Mouse (Mus musculus) stomach, embryonic 15.5 days (tissue): Measurements from ENCODE around the gene C87436. TPM values are rescaled to one million over a fixed set of nuclear protein-coding genes. Genes with fewer than 3 reads are reported as not detected.
A peak's percentile ranks its signal among the peaks of the same experiment; 100 is the strongest.

ENCODE experiments used
- ATAC-seq: fragments of 200-750 bp; cut with Nextera tagmentation; 2 replicates; pipeline ENCODE4 v1.8.0; 2017; ENCODE audit warnings: low read depth, moderate number of reproducible peaks, moderate TSS enrichment; ENCODE audit not compliant: insufficient read depth, low FRiP score
- H3K27ac ChIP-seq: fragments of 300-500 bp; sonication (generic); 2 replicates; pipeline ENCODE4 v1.5.1; 2015; ENCODE audit warnings: mild to moderate bottlenecking, inconsistent platforms
- H3K27me3 ChIP-seq: fragments of 300-500 bp; sonication (generic); replicated peaks from 2 replicates; pipeline ENCODE4 v1.6.1; 2015; ENCODE audit warnings: inconsistent platforms
- H3K36me3 ChIP-seq: fragments of 300-500 bp; sonication (generic); 2 replicates; pipeline ENCODE4 v1.6.1; 2015; ENCODE audit warnings: inconsistent platforms
- H3K4me1 ChIP-seq: fragments of 300-500 bp; sonication (generic); 2 replicates; pipeline ENCODE4 v1.6.1; 2015; ENCODE audit warnings: inconsistent platforms
- H3K4me2 ChIP-seq: fragments of 300-500 bp; sonication (generic); 2 replicates; pipeline ENCODE4 v1.6.1; 2015; ENCODE audit warnings: mild to moderate bottlenecking, inconsistent platforms
- H3K4me3 ChIP-seq: fragments of 300-500 bp; sonication (generic); replicated peaks from 2 replicates; pipeline ENCODE4 v1.5.1; 2015; ENCODE audit warnings: inconsistent platforms
- H3K9ac ChIP-seq: fragments of 300-500 bp; sonication (generic); 2 replicates; pipeline ENCODE4 v1.6.1; 2015; ENCODE audit warnings: inconsistent platforms
- H3K9me3 ChIP-seq: fragments of 300-500 bp; sonication (generic); 2 replicates; pipeline ENCODE4 v1.6.1; 2016; ENCODE audit warnings: inconsistent platforms
- WGBS: fragments of 180-500 bp; shearing (Covaris S2); methylation state at CpG from one replicate; pipeline ENCODE4 v1.1.7; 2015; 5-methylcytosine and 5-hydroxymethylcytosine counted together
- polyA plus RNA-seq: library from polyadenylated mRNA; unstranded; fragments of >200 nt; fragmentation: Nextera tagmentation; extraction: Ambion mirVana; gene quantifications from 2 replicates; pipeline ENCODE4 v1.2.1, GENCODE M21; 2015

The C87436 gene
- polyA plus RNA-seq, 1 experiment from 2014 or later, result 20.9 TPM

DNA sequence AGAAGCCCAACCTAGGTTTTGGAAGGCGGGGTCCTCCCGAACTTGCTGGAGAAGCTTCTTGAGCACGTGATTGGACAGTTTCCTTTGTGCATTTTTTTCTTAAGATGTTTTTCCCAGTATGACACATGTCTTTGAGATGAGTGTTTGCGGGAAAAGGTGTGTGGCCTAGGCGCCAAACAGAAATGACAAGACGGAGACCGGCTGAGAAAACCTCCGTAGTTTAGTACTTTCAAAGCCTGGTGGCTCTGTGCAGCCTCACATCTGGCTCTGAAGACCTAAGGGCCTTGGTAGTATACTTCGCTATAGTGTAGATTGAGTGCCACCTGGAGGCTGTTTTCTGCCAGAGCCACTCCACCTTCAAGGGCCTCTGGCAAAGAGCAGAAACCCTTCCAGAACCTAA is 37.2 kb upstream of the C87436 start:
- whole genome bisulfite sequencing, result 2% methylated on average over 9 of the region's 9 CpGs
- Histone ChIP-seq H3K27me3 (no peaks in the 10 kb centered on the region), H3K9me3 (no peaks in the 10 kb centered on the region), H3K36me3 (no peaks in the 10 kb centered on the region), H3K4me1 (peaks cover 4% of the 10 kb centered on the region; the same call in 1 of the 2 replicates), H3K4me2 (peak overlapping the region; percentile 44), H3K9ac (no peak overlapping the region), H3K4me3 (peak overlapping the region; percentile 19; the same call in 1 of the 2 replicates), H3K27ac (peak overlapping the region; percentile 16; the same call in 1 of the 2 replicates)
- ATAC-seq, result peak; percentile 51

DNA sequence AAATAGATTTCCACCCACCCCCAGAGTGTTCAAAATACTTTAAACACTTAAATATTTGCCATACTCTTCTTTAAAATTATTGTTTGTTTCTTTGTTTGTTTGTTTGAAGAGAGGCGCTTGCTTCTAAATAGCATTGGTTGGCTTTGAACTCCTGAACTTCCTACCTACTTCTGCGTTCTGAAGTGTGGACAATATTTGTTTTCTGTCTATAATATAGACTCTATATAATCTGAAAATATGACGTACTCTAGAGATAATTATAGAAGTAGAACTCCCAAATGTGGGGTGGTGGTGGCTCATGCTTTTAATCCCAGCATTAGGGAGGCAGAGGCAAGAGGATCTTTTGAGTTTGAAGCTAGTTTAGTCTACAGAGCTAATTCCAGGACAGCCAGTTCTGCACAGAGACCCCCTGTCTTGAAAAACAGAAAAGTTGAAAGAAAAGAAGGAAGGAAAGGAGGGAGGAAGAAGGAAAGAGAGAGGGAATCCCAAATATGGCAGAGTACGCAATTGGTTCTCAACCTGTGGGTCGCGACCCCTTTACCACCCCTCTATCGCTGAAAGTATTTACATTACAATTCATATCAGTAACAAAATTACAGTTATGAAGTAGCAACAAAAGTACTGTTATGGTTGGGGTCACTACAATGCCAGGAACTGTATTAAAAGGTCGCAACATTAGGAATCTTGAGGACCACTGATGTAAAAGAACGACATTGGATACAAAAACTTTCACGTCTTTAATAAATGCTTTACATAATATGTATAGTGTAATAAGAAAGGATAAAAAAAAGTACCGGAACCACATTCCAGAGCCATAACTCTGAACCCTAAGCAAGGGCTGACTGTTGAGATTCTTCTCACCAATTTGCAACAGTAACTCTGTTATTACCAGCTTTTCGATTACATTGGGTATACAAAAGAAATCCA is 35.2 kb upstream of the C87436 start:
- Histone ChIP-seq H3K4me1 (no peaks in the 10 kb centered on the region), H3K27ac (peak overlapping the region; percentile 31; the same call in 1 of the 2 replicates), H3K4me3 (peak overlapping the region; percentile 74), H3K27me3 (no peaks in the 10 kb centered on the region), H3K4me2 (peak overlapping the region; percentile 62), H3K9me3 (no peaks in the 10 kb centered on the region), H3K9ac (no peak overlapping the region), H3K36me3 (no peaks in the 10 kb centered on the region)
- no peak for ATAC-seq
- WGBS, result 31% methylated on average over 12 of the region's 12 CpGs

DNA sequence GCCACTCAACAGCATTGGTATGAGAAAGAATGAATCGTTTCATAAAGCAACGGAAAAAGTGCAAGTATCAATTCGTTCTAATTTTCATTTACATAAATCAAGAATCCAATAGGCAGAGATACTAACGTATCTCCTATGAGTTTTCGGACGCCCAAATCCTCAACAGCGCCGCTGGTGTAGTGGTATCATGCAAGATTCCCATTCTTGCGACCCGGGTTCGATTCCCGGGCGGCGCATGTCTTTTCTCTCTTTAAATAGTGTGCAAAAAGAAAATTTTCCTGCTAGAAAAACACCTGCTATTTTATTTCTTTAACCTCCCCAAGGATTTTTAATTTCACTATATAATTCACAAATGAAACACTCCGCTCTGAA is 34.5 kb upstream of the C87436 start:
- Histone ChIP-seq H3K27ac (peak overlapping the region; percentile 100), H3K4me3 (peak overlapping the region; percentile 74)

DNA sequence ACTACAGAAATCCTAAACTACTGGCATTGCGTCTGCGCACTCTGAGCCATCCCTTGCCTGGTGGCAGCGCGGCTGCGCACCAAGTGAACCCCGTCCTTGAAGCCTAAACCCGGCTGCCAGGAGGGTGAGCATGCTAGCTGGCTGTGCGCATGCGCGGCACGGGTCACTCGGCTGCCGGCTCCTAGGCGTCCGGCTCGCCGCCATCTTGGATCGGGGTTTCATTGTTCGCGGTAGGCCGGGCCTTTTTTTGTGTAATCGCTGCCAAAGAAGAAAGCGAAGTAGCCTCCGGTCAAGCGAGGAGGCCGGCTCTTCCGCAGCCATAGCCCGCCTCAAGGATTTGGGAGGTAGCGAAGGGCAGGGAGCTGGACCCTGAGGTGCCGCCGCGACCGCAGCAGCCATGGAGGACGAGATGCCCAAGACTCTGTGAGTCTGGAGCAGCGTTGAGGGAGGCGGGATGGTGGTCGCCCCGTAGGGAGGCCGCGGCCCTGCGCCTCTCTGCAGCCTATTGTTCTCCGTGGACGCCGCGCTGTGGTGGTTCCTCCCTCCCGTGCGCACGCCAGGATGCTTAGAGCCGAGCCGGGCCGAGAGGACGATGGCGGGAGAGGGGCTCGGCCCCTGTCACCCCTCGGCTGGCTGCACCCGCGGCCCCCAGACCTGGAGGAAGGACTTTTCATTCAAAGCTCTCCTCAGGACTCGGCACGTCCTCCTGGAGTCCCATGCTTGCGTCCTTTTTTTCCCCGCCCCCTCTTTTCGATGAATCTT is 33.9 kb upstream of the C87436 start, which contains the start of gene Tia1:
TSS of gene Tia1 (plus strand) at position 120 of the 762 bp plus-strand sequence.
- H3K9me3 ChIP-seq, result no peaks in the 10 kb centered on the region
- peak; percentile 96 for ATAC-seq
- H3K4me2 ChIP-seq, result peak within 1 kb of the TSS; percentile 62
- no peaks in the 10 kb centered on the region for H3K27me3 ChIP-seq
- no peaks in the 10 kb centered on the region for H3K4me1 ChIP-seq
- peak within 1 kb of the TSS; percentile 93 for H3K9ac ChIP-seq
- H3K4me3 ChIP-seq, result peak within 1 kb of the TSS; percentile 74
- peak within 1 kb of the TSS; percentile 100 for H3K27ac ChIP-seq
- no peaks in the 10 kb centered on the region for H3K36me3 ChIP-seq
- under 1% methylated on average over 61 of the region's 62 CpGs for WGBS

More for the DNA sequence above, 34.5 kb upstream of the C87436 start:
- ATAC-seq, result 0 out of 2 replicates have a peak, but pooled peaks have one; percentile 37
- under 1% methylated on average over 15 of the region's 15 CpGs for WGBS
- Histone ChIP-seq H3K36me3 (no peaks in the 10 kb centered on the region), H3K4me2 (peak overlapping the region; percentile 62), H3K9ac (no peak overlapping the region), H3K9me3 (no peaks in the 10 kb centered on the region), H3K27me3 (no peaks in the 10 kb centered on the region), H3K4me1 (no peaks in the 10 kb centered on the region)

DNA sequence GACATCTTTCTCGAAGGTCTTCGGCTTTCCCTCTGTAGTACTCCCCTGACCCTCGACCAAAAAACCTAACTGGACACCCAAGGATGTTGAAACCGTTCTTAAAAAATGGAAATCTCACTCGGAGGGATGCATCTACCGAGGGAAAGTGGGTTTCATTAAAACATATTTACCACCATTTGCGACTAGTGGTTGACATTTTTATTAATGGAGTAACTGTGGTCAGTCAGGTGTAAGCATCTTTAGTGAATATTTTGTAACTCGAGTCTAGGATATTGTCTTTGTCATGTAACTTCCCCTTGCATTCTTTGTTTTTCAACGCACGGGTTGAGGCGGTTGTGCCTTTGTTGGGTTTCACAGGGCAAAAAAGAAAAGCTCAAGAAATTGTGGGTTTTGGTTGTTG is 33.2 kb upstream of the C87436 start:
- ATAC-seq, result no peak
- under 1% methylated on average over 11 of the region's 11 CpGs for WGBS
- Histone ChIP-seq H3K27me3 (no peaks in the 10 kb centered on the region), H3K9ac (peak overlapping the region; percentile 93), H3K27ac (peak overlapping the region; percentile 100), H3K4me1 (no peaks in the 10 kb centered on the region), H3K9me3 (no peaks in the 10 kb centered on the region), H3K36me3 (no peaks in the 10 kb centered on the region), H3K4me3 (peak overlapping the region; percentile 74), H3K4me2 (peak overlapping the region; percentile 62)

DNA sequence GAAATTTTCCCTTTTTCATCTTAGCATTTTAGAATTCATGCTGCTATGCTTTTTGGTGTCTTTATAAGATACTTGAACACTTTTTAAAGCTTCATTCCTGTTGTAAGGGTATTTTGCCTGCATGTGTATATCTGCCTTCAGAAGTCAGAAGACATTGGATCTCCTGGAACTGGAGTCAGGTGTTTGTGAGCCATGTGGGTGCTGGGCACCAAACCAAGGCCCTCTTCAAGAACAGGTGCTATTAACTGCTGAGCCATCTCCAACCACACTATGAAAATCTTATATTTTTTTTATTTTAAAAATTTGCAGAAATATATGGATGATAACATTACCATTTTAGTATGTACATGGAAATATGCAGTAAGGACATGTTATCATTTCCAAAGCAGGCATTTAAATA is 31.9 kb upstream of the C87436 start:
- no peak overlapping the region for H3K9ac ChIP-seq
- H3K4me3 ChIP-seq, result no peak overlapping the region
- no peak overlapping the region for H3K27ac ChIP-seq
- ATAC-seq, result no peak
- no peak overlapping the region for H3K4me2 ChIP-seq
- H3K4me1 ChIP-seq, result no peaks in the 10 kb centered on the region
- H3K27me3 ChIP-seq, result no peaks in the 10 kb centered on the region
- H3K36me3 ChIP-seq, result no peaks in the 10 kb centered on the region
- H3K9me3 ChIP-seq, result no peaks in the 10 kb centered on the region

DNA sequence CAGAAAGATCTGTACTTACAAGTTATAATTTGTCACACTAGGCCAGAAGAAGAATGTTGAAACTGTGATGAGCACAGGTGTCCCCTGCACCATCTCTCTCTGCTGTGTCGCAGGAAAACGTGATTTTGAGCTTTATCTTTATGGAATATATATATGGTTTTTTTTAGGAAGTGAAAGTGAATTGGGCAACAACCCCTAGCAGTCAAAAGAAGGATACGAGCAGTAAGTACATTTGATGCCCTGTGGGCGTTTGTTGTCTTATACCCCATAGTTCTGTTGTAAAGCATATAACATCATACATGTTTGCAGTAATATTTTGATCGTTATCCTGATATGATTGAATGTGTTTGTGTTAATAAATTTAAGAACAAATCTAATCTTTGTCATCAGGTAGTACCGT is 19.5 kb upstream of the C87436 start:
- H3K27me3 ChIP-seq, result no peaks in the 10 kb centered on the region
- no peak overlapping the region for H3K9ac ChIP-seq
- no peaks in the 10 kb centered on the region for H3K9me3 ChIP-seq
- H3K4me1 ChIP-seq, result no peaks in the 10 kb centered on the region
- 85% methylated on average over 6 of the region's 6 CpGs for WGBS
- H3K36me3 ChIP-seq, result peaks cover 42% of the 10 kb centered on the region
- H3K4me3 ChIP-seq, result no peak overlapping the region
- no peak for ATAC-seq
- H3K27ac ChIP-seq, result no peak overlapping the region
- no peak overlapping the region for H3K4me2 ChIP-seq

DNA sequence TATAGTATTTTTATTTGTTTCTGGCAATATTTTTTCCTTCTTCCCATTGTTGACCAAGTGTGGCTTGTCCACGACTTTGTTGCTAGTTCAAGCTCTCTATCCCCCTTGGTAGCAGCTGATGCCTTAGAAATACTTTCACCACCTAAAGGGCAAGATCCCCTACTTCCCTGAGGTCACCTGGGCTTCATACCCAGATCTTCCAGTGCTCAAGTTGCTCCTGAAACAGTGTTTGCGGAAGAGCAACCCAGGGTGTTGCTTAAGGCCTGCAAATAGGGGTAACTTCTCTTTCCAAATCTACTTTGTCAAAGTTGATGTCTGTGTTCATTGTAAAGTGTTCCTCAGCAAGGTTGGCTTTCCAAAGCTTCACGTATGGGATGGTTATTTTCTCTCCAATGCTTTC is 18.9 kb upstream of the C87436 start:
- no peaks in the 10 kb centered on the region for H3K9me3 ChIP-seq
- no peak overlapping the region for H3K27ac ChIP-seq
- no peak overlapping the region for H3K4me2 ChIP-seq
- no peak for ATAC-seq
- no peaks in the 10 kb centered on the region for H3K4me1 ChIP-seq
- peaks cover 42% of the 10 kb centered on the region for H3K36me3 ChIP-seq
- H3K9ac ChIP-seq, result no peak overlapping the region
- 88% methylated on average over 3 of the region's 3 CpGs for WGBS
- no peak overlapping the region for H3K4me3 ChIP-seq
- no peaks in the 10 kb centered on the region for H3K27me3 ChIP-seq

DNA sequence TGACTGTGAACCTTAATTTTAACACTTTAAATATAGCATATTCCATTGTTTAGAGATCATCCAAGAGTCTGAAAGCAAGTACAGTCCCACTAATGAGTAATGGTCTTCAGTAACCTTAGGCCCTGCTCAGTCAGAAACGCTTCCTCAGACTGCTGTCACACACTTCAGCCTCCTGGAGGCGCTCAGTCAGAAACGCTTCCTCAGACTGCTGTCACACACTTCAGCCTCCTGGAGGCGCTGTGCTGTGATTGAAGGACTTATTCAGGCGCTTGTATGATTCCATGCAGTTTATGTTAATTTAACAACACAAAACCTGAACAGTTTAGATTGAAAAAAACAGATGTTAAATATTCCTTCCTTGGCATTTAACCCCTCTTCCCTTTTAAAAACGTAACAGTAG is 17.7 kb upstream of the C87436 start:
- Histone ChIP-seq H3K27ac (no peak overlapping the region), H3K4me1 (no peaks in the 10 kb centered on the region), H3K4me2 (no peak overlapping the region), H3K4me3 (no peak overlapping the region), H3K27me3 (no peaks in the 10 kb centered on the region), H3K9me3 (no peaks in the 10 kb centered on the region), H3K36me3 (peaks cover 49% of the 10 kb centered on the region), H3K9ac (no peak overlapping the region)
- no peak for ATAC-seq
- 73% methylated on average over 6 of the region's 6 CpGs for WGBS

DNA sequence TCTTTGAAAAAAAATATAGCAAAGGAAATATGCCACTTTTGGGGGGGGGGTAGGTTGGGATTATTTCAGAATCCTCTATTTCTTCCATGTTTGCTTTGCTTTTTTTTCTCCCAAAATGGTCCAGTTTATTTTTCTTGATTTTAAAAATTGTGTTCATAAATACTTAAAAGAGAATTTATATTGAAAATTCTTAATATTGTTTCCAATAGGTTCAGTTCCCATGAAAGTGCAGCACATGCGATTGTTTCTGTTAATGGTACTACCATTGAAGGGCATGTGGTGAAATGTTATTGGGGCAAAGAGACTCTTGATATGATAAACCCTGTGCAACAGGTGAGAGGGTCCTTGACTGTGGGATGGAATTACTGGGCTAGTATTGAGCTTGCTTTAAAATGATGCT is 11.8 kb upstream of the C87436 start, which contains the start of gene Gm44790:
TSS of gene Gm44790 (plus strand) at position 301 of the 400 bp plus-strand sequence.
- no peak within 1 kb of the TSS for H3K9ac ChIP-seq
- no peak for ATAC-seq
- no peak within 1 kb of the TSS for H3K27ac ChIP-seq
- no peaks in the 10 kb centered on the region for H3K4me1 ChIP-seq
- no peak within 1 kb of the TSS for H3K4me2 ChIP-seq
- no peaks in the 10 kb centered on the region for H3K9me3 ChIP-seq
- 96% methylated on average over 1 of the region's 1 CpGs for WGBS
- H3K36me3 ChIP-seq, result peaks cover 36% of the 10 kb centered on the region
- H3K27me3 ChIP-seq, result no peaks in the 10 kb centered on the region
- H3K4me3 ChIP-seq, result no peak within 1 kb of the TSS

DNA sequence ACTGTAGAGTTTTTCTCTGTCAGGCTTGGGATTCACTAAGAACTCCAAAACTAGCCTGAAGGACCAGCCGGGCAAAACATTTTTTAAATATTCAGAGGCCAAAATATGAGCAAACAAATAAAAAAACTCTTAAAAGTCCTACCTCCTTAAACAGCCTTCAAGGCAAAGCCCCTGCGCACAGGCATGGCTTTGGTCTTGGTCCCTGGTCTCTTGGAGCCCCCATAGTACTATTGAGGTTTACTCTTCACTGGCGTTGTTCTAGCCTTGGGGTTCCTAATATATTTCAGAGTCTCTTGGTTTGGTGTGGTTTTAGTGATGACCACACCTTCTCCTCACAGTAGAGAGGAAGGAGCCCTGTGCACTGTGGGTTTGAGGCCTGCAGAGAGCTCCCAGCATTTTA is 6.6 kb upstream of the C87436 start:
- no peak overlapping the region for H3K9ac ChIP-seq
- no peaks in the 10 kb centered on the region for H3K9me3 ChIP-seq
- H3K36me3 ChIP-seq, result peaks cover 35% of the 10 kb centered on the region
- 92% methylated on average over 3 of the region's 3 CpGs for WGBS
- H3K4me3 ChIP-seq, result no peak overlapping the region
- no peaks in the 10 kb centered on the region for H3K27me3 ChIP-seq
- no peak overlapping the region for H3K27ac ChIP-seq
- no peak overlapping the region for H3K4me2 ChIP-seq
- H3K4me1 ChIP-seq, result no peaks in the 10 kb centered on the region
- ATAC-seq, result no peak

DNA sequence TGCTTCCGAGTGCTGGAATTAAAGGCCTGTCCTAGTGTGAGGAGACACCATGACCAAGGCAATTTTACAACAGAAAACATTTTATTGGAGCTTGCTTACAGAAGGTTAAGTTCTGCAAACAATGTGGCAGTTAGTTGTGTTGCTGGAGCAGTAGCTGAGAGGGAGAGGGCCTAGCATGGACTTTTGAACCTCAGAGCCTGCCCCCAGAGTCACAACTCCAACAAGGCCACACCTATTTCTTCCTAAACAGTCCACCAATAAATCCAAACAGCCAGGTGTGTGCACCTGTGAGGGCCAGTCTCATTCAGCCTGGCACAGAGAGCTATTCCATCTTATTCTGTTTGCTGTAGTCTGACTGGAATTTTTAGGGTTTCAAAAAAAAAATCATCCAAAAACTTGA is 4.5 kb upstream of the C87436 start:
- ATAC-seq, result no peak
- no peak overlapping the region for H3K4me2 ChIP-seq
- H3K27me3 ChIP-seq, result no peaks in the 10 kb centered on the region
- no peaks in the 10 kb centered on the region for H3K9me3 ChIP-seq
- no peak overlapping the region for H3K9ac ChIP-seq
- peaks cover 25% of the 10 kb centered on the region for H3K36me3 ChIP-seq
- WGBS, result 91% methylated on average over 1 of the region's 1 CpGs
- no peaks in the 10 kb centered on the region for H3K4me1 ChIP-seq
- no peak overlapping the region for H3K4me3 ChIP-seq
- H3K27ac ChIP-seq, result no peak overlapping the region
